Mouse (Mus musculus) subcutaneous adipose tissue, adult 2 months (tissue): ENCODE measurements around the gene Prkce. TPM values are rescaled to one million over a fixed set of nuclear protein-coding genes. Genes with fewer than 3 reads are reported as not detected.

Experiments used
- polyA plus RNA-seq: library from polyadenylated mRNA; depleted of rRNA; stranded (reverse); fragments of >200 nt; gene quantifications from 2 replicates; pipeline ENCODE4 v1.2.3, GENCODE M21; 2012; ENCODE audit warnings: low replicate concordance; rRNA removed

The Prkce gene
- polyA plus RNA-seq: 8.6 and 9.8 TPM in 2 replicates

GRCm38 (mm10) chr17:86167320-86168230, at the start of gene Prkce:
Prkce (plus strand) TSS chr17:86167785.

GRCm38 (mm10) chr17:86145079-86145951, 22.3 kb upstream of the Prkce start, which contains the start of gene Srbd1:
Srbd1 (minus strand) TSS chr17:86145175.

DNA sequence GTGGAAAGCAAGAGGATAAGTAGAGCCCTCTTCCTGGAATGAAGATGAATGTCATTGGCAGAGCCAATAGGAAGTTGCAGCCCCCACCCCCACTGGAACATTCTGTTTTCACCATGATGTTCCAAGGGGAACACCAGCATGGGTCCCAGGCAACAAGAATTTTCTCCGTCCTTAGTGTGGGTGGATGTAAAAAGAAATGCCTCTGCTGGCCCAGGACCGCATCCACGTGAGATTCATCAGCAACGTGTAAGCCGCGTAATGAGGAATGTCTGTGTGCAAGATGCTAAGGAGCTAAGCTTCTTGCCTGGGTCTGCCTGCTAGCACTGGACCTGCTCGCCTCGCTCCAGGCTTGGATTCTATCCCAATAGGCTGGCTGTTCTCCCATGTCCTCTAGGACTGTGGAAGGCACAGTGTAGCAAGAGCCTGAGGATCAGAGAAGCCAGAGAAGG, 337.6 kb downstream of the Prkce start, which contains the start of gene Gm10309:
Gene Gm10309, minus strand, starts transcription at position 50 of the 449 bp plus-strand sequence.

Other genes starting within 250 kb of the Prkce start
- 4.1 and 4.5 TPM in 2 replicates for gene Srbd1, start 22.6 kb upstream of the Prkce start, polyA plus RNA-seq